Mouse (Mus musculus): ENCODE measurements at regions not wholly inside any gene's neighbourhood (a gene's known extent, or its start where the extent isn't known, plus 50 kb on each side); places are given as distances from the start of the nearest gene placed in this dataset.

DNA sequence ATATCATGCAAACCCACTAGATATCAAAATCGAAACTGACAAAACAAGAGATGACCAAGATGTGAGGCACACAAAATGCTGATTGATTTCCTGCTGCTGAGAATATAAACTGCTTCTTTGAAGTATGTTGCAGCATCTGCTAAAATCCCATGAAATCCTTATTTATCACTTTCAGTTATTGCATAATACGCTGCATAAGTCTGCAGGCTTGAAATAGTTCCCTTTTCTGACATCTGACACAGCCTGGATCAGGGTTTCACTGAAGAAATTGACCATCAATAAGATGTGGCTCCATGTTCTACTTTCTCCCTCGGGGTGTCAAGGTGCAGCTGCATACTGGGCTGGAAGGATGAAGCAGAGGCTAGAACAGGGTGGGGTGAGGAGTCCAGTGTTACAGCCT lies 348.7 kb upstream of the Dab2 start:
- TF ChIP-seq CTCF (IDR thresholded peaks at IDR 0.05; ENCODE audit: extremely low read depth, insufficient read depth, low read length) (no peak), POLR2A (IDR thresholded peaks at IDR 0.05; ENCODE audit: extremely low read depth, insufficient read depth, low read length) (no peak)
